Mouse (Mus musculus): Measurements from ENCODE around the gene Faf2.

Gene Faf2

GRCm38 (mm10) chr13:54621155-54621932, at the start of gene Faf2:
Gene Faf2 (plus strand): TSS chr13:54621784.
- peak; percentile 98 for DNase-seq (ENCODE audit: low spot score)

GRCm38 (mm10) chr13:54572621-54573020, 49.0 kb upstream of the Faf2 start:
- no peak for DNase-seq (ENCODE audit: low spot score)

GRCm38 (mm10) chr13:54574854-54575481, 46.6 kb upstream of the Faf2 start, which contains the start of gene Arl10:
Gene Arl10 (plus strand): TSS chr13:54575015.
- peak; percentile 59 for DNase-seq (ENCODE audit: low spot score)

- no peak for DNase-seq (ENCODE audit: low spot score)
Observed at GRCm38 (mm10) chr13:54575489-54575888, 46.1 kb upstream of the Faf2 start.

- DNase-seq (ENCODE audit: low spot score): no peak
Observed at GRCm38 (mm10) chr13:54577652-54578507, 43.7 kb upstream of the Faf2 start.

- DNase-seq (ENCODE audit: low spot score): no peak
Observed at GRCm38 (mm10) chr13:54581385-54581784, 40.2 kb upstream of the Faf2 start.

GRCm38 (mm10) chr13:54582126-54582525, 39.5 kb upstream of the Faf2 start:
- DNase-seq (ENCODE audit: low spot score): no peak

GRCm38 (mm10) chr13:54582860-54583259, 38.7 kb upstream of the Faf2 start:
- DNase-seq (ENCODE audit: low spot score): no peak

GRCm38 (mm10) chr13:54585831-54586230, 35.8 kb upstream of the Faf2 start:
- no peak for DNase-seq (ENCODE audit: low spot score)

GRCm38 (mm10) chr13:54589414-54589995, 32.1 kb upstream of the Faf2 start:
- no peak for DNase-seq (ENCODE audit: low spot score)

- peak; percentile 74 for DNase-seq (ENCODE audit: low spot score)
Observed at GRCm38 (mm10) chr13:54589996-54590951, 31.3 kb upstream of the Faf2 start, which contains the start of the genes Nop16 and Higd2a. Gene Nop16 (minus strand): TSS chr13:54590090. Gene Higd2a (plus strand): TSS chr13:54590207.

GRCm38 (mm10) chr13:54591776-54592356, 29.7 kb upstream of the Faf2 start:
- DNase-seq (ENCODE audit: low spot score): no peak

- DNase-seq (ENCODE audit: low spot score): no peak
Observed at GRCm38 (mm10) chr13:54593617-54594016, 28.0 kb upstream of the Faf2 start.

GRCm38 (mm10) chr13:54596107-54596690, 25.4 kb upstream of the Faf2 start:
- no peak for DNase-seq (ENCODE audit: low spot score)

GRCm38 (mm10) chr13:54596870-54597269, 24.7 kb upstream of the Faf2 start:
- no peak for DNase-seq (ENCODE audit: low spot score)

GRCm38 (mm10) chr13:54598622-54599143, 22.9 kb upstream of the Faf2 start:
- no peak for DNase-seq (ENCODE audit: low spot score)

- no peak for DNase-seq (ENCODE audit: low spot score)
Observed at GRCm38 (mm10) chr13:54602639-54603111, 18.9 kb upstream of the Faf2 start.

GRCm38 (mm10) chr13:54603501-54603900, 18.1 kb upstream of the Faf2 start:
- DNase-seq (ENCODE audit: low spot score): no peak

GRCm38 (mm10) chr13:54604221-54604620, 17.4 kb upstream of the Faf2 start:
- DNase-seq (ENCODE audit: low spot score): no peak

- DNase-seq (ENCODE audit: low spot score): no peak
Observed at GRCm38 (mm10) chr13:54605426-54605825, 16.2 kb upstream of the Faf2 start.
